Mouse (Mus musculus) kidney, embryonic 16.5 days (tissue): ENCODE data around the gene Actr8. TPM values are rescaled to one million over a fixed set of nuclear protein-coding genes. Genes with fewer than 3 reads are reported as not detected.
A peak's percentile ranks its signal among the peaks of the same experiment; 100 is the strongest.

ENCODE experiments used
- ATAC-seq: fragments of 200-750 bp; cut with Nextera tagmentation; 2 replicates; pipeline ENCODE4 v1.8.0; 2017; ENCODE audit warnings: moderate TSS enrichment; ENCODE audit not compliant: low FRiP score, low TSS enrichment
- H3K27ac ChIP-seq: fragments of 300-500 bp; sonication (generic); 2 replicates; pipeline ENCODE4 v1.5.1; 2014; ENCODE audit warnings: low read length
- H3K27me3 ChIP-seq: fragments of 300-500 bp; sonication (generic); 2 replicates; pipeline ENCODE4 v1.6.1; 2014; ENCODE audit warnings: low read length, control low read depth, mixed read lengths; ENCODE audit not compliant: insufficient read depth
- H3K36me3 ChIP-seq: fragments of 300-500 bp; sonication (generic); 2 replicates; pipeline ENCODE4 v1.6.1; 2014; ENCODE audit warnings: low read length, control low read depth, mixed read lengths; ENCODE audit not compliant: insufficient read depth
- H3K4me1 ChIP-seq: fragments of 300-500 bp; sonication (generic); 2 replicates; pipeline ENCODE4 v1.6.1; 2014; ENCODE audit warnings: low read length, control low read depth, mixed read lengths; ENCODE audit not compliant: insufficient read depth
- H3K4me2 ChIP-seq: fragments of 300-500 bp; sonication (generic); replicated peaks from 2 replicates; pipeline ENCODE4 v1.6.1; 2014; ENCODE audit warnings: low read depth, low read length
- H3K4me3 ChIP-seq: fragments of 300-500 bp; sonication (generic); 2 replicates; pipeline ENCODE4 v1.5.1; 2014; ENCODE audit warnings: mild to moderate bottlenecking, low read length
- H3K9ac ChIP-seq: fragments of 300-500 bp; sonication (generic); replicated peaks from 2 replicates; pipeline ENCODE4 v1.6.1; 2014; ENCODE audit warnings: low read length
- H3K9me3 ChIP-seq: fragments of 300-500 bp; sonication (generic); 2 replicates; pipeline ENCODE4 v1.6.1; 2016; ENCODE audit warnings: low read length, control low read depth
- WGBS: fragments of 180-500 bp; shearing (Covaris S2); extraction: QIAGEN DNeasy Blood & Tissue Kit; methylation state at CpG from one replicate; pipeline ENCODE4 v1.1.7; 2014; 5-methylcytosine and 5-hydroxymethylcytosine counted together
- microRNA-seq: library from miRNA; unstranded; fragments of <30 nt; microRNA quantifications from one replicate; pipeline ENCODE4, GENCODE M21; 2016
- polyA plus RNA-seq: library from polyadenylated mRNA; unstranded; fragments of >200 nt; fragmentation: Nextera tagmentation; extraction: Ambion mirVana; gene quantifications from 2 replicates; pipeline ENCODE4 v1.2.1, GENCODE M21; 2015

Gene Actr8
- polyA plus RNA-seq, 1 experiment from 2014 or later, result 75.5 TPM

DNA sequence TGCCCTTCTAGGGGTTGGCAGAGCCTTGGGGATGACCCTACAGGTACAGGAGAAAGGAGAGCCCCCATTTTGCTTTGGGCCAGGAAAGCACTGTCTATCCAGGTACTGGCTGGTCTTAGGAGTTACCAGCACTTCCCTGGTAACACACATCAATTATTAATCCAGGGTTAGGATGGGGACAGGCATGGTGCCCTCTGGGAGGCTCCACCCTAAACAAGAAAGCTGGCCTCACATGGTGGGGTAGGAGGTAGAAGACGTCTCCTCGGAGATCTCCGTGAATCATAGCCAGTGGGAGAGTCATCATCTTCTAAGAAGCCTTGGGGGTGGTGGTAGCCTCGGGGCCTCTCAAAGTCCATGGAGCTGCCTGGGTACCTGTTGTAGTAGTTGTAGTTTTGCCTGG, 68.8 kb downstream of the Actr8 start:
- H3K4me1 ChIP-seq, result peaks cover 7% of the 10 kb centered on the region
- no peaks in the 10 kb centered on the region for H3K9me3 ChIP-seq
- H3K4me3 ChIP-seq, result no peak overlapping the region
- 73% methylated on average over 4 of the region's 4 CpGs for WGBS
- H3K36me3 ChIP-seq, result no peaks in the 10 kb centered on the region
- no peak overlapping the region for H3K9ac ChIP-seq
- 0 out of 2 replicates have a peak, but pooled peaks have one; percentile 36 for ATAC-seq
- no peaks in the 10 kb centered on the region for H3K27me3 ChIP-seq
- no peak overlapping the region for H3K27ac ChIP-seq
- H3K4me2 ChIP-seq, result no peak overlapping the region

DNA sequence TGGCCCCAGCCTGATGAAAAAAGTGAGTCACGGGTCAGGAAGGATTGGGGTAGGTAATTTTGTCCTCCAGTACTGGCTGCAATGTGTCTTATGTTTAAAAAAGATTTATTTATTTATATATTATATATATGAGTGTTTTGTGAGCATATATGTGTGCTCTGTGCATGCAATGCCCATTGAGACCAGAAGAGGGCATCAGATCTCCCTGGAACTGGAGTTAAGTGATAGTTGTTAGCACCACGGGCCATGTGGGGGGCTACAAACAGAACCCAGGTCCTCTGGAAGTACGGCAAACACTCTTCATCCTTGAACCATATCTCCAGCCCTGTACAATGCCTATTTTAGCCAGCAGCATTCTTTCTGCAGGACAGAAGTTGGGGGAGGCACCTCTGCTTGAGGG, 69.9 kb downstream of the Actr8 start:
- WGBS, result 79% methylated on average over 3 of the region's 3 CpGs
- H3K4me3 ChIP-seq, result no peak overlapping the region
- no peaks in the 10 kb centered on the region for H3K27me3 ChIP-seq
- no peak overlapping the region for H3K9ac ChIP-seq
- H3K27ac ChIP-seq, result no peak overlapping the region
- H3K4me1 ChIP-seq, result peaks cover 7% of the 10 kb centered on the region
- H3K4me2 ChIP-seq, result no peak overlapping the region
- no peaks in the 10 kb centered on the region for H3K9me3 ChIP-seq
- ATAC-seq, result no peak
- no peaks in the 10 kb centered on the region for H3K36me3 ChIP-seq

- Histone ChIP-seq H3K4me3 (no peak overlapping the region), H3K4me1 (peaks cover 7% of the 10 kb centered on the region), H3K27ac (no peak overlapping the region), H3K9ac (no peak overlapping the region), H3K36me3 (no peaks in the 10 kb centered on the region), H3K27me3 (no peaks in the 10 kb centered on the region), H3K9me3 (no peaks in the 10 kb centered on the region), H3K4me2 (no peak overlapping the region)
- ATAC-seq, result no peak
- WGBS, result 87% methylated on average over 8 of the region's 8 CpGs
Observed at GRCm38 (mm10) chr14:30050280-30050679, 72.1 kb downstream of the Actr8 start.

DNA sequence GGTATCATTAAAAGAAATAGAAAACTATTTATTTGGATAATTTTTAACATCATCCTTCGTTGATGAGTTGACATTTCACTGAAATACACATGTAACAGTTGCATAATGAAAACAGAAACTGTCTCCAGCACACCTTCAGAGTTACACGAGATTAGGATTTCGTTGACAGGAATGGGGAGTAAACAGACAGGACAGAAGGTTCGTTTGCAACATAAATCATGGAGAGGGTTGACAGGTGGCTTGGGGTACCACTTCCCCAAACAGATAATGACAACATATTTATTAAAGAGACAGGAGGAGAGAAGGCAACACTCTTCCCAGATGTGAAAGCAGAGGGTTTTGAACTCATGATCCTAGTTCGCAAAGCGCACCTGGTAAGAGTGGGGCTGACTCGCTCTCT, 76.8 kb downstream of the Actr8 start:
- Histone ChIP-seq H3K36me3 (no peaks in the 10 kb centered on the region), H3K9ac (no peak overlapping the region), H3K27ac (no peak overlapping the region), H3K4me3 (no peak overlapping the region), H3K27me3 (no peaks in the 10 kb centered on the region), H3K9me3 (no peaks in the 10 kb centered on the region), H3K4me1 (peaks cover 9% of the 10 kb centered on the region), H3K4me2 (no peak overlapping the region)
- WGBS, result 65% methylated on average over 7 of the region's 7 CpGs
- no peak for ATAC-seq

Small RNA genes within 50 kb of the gene (microRNA-seq; reads per million reads assigned to microRNA genes)
- not detected for gene Mir6947

Other genes starting within 250 kb of the Actr8 start
- 260 and 268 TPM in 2 replicates for gene Selenok, start 10.0 kb upstream of the Actr8 start, polyA plus RNA-seq
- gene Il17rb, start 30.6 kb downstream of the Actr8 start, polyA plus RNA-seq, result 0.79 and 1.0 TPM in 2 replicates
- 2.5 and 2.7 TPM in 2 replicates for gene Chdh, start 30.7 kb downstream of the Actr8 start, polyA plus RNA-seq